Mouse (Mus musculus) gastrocnemius, postnatal 4 days (tissue): ENCODE measurements around the gene Mrpl47. TPM values are rescaled to one million over a fixed set of nuclear protein-coding genes. Genes with fewer than 3 reads are reported as not detected.
"Not testable (repeated sequence)": the region's sequence is repeated elsewhere in the genome, so short reads cannot be mapped to it uniquely, and the experiment has no call there.

Source experiments
- DNase-seq, 2 experiments: peaks; one replicate each; pipeline ENCODE4 v3.0.0; 2021 to 2022; ENCODE audit warnings: low spot score in 2 of 2, mixed read lengths in 2 of 2
- total RNA-seq, 2 experiments: library from RNA; stranded (reverse); gene quantifications; 2 replicates each; pipeline ENCODE4 v1.2.3; 2021

Gene Mrpl47
- total RNA-seq, 2 experiments from 2014 or later = 29.5 to 39.7 TPM

DNA sequence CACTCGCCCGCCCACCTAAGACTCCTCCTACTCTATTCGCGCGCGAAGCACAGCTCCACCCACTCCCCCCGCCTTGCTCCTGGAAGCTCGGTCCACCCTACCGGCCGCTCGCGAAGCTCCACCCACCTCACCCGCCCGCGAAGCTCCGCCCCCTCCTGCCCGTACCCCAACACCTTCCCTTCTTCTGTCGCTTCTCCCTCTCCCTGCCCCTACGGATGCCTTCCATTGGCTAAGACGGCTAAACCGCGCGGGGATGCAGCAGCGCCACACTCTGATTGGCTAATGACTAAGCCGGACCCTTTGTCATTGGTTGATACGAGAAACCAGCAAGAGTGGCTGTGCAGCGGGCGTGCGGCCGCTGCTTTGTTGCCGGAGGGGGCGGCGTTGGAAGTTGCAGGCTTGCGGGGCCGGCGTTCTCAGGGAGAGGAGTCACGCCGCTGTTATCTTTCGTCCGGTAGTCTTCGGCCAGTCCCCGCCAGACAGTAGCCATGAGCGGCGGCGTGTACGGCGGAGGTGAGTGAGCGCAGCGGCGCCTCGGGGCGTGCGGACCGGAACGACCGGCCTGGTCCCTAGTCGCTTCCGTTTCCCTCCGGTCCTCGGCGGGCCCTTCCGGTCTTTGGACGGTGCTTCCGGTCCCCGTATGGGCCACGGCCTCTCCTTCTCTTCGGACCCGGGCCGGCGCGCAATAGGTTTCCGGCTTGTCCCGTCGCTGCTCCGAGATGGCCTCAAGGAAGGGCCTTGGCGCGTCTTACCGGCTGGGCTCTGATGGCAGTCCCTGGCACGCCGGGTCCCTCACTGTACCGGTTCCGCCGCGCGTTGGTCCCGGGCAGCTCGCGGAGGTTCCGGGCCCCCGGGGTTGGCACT, 28.8 kb downstream of the Mrpl47 start:
- DNase-seq = peak; percentile 95 to 98

- no peak for DNase-seq
Observed at GRCm38 (mm10) chr3:32708052-32708367, 29.4 kb downstream of the Mrpl47 start.

GRCm38 (mm10) chr3:32705647-32706348, 31.6 kb downstream of the Mrpl47 start, which contains the start of gene Actl6a:
Actl6a (plus strand) TSS chr3:32706298.
- DNase-seq = not testable (repeated sequence)

DNA sequence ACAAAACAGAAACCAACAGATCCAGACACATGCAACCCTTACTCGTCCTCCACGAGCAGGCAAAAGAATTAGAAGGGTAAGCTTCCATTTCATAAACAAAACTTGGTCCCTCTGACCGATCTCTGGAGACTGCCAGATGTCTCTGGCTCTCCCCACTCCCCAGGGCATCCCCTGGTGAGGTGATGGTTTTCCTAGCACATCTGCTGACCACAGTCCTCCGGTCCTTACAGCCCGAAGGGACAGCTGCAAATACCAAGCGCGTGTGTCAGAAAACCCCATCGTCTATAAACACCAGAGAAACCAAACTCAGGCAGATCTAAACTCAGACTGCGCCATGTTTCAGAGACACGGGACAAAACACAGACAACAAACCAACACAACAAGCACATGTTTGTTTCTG, 32.8 kb downstream of the Mrpl47 start:
- DNase-seq = not testable (repeated sequence)

DNA sequence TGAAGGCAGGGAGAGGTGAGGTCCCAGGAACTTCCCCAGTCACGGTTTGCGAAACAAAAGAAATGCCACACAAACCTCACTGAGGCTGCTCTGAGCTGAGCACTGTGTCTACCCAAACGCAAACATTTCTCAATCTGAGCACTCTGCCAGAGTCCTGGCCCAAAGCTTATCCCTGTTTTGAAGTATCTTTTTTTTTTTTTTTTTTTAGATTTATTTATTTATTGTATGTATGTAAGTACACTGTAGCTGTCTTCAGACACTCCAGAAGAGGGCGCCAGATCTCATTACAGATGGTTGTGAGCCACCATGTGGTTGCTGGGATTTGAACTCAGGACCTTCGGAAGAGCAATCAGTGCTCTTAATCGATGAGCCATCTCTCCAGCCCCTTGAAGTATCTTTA, 33.4 kb downstream of the Mrpl47 start:
- DNase-seq = not testable (repeated sequence)

DNA sequence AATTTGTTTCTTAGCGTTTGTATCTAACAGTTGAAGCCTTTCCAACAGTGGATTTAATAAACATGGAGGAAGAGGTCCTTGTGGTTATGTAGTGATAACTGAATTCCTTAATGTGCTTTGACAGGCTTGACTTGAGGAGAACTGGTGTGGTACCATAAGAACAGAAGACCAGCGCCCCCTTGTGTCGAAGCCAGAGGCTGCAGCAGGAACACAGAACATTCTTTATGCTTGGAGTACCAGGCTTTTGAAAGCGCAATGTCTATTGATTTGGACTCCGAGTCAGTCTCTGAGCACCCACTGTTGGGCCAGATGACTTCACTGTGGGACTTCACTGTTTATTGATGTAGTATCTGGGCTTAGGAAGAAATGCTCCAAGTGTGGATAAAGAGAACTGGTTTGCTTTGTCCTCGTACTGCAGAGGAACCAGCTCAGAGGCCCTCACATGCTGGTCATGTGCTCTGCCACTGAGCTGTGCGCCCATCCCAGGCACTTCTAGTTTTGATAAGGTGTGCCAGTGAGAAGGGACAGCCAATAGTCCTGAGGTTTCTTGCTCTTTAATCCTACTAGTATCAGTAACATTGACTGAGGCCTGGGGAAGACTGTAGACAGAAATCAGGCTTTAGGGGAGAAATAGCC, 39.1 kb downstream of the Mrpl47 start:
- peak; percentile 71 to 77 for DNase-seq

GRCm38 (mm10) chr3:32695583-32695980, 41.8 kb downstream of the Mrpl47 start:
- no peak for DNase-seq

- DNase-seq = no peak
Observed at GRCm38 (mm10) chr3:32694737-32695582, 42.4 kb downstream of the Mrpl47 start.

GRCm38 (mm10) chr3:32694211-32694610, 43.2 kb downstream of the Mrpl47 start:
- DNase-seq = no peak

DNA sequence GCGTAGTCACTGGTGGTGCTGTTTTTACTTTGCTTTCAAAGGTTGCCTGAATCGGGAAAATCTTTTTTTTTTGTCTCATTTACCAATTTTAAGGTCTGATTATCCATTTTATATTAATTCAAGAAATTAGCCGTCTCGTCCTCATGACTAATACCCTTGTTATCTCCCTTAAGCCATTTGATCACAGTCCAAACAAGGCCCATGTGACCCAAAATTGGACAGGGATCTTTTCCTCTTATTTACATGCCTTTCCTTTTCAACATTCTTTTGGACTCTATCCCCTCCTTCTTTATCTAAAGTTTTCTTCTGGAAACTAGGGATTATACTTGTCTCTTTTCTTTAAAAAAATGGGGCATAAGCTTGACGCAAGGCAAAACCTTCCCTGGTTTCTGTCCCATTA, 45.6 kb downstream of the Mrpl47 start:
- no peak for DNase-seq

GRCm38 (mm10) chr3:32690901-32691300, 46.5 kb downstream of the Mrpl47 start:
- no peak for DNase-seq

DNA sequence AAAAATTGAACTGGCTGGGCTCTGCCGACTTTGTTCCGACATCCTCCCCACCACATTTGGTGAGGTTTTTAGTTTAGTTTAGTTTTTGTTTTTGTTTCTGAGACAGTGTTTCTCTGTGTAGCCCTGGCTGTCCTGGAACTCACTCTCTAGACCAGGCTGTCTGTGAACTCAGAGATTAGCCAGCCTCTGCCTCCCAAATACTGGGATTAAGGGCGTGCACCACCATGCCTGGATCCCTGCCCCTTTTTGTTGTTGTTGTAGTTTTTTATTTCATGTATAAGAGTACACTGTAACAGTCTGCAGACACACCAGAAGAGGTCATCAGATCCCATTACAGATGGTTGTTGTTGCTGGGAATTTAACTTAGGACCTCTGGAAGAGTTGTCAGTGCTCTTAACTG, 47.4 kb downstream of the Mrpl47 start:
- no peak for DNase-seq

DNA sequence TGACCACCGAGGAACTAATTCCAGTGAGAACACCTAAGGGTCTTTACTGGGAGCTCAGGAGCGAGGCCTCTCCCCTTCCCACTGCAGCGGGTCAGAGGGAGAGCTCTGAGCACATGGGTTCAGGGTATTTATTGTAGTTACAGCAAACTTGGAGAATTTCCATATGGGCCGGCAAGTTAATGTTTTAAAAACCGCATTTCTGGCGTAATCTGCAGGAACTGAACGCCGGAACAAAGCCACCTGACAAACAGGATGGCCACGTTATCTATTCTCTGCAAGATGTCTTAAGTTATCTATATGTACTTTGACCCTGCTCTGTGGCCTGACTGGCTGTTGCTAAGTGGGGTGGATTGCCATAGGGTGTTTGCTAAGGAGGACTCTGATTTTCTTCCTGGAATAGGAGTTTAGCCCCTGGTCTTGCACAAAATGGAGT, 47.8 kb downstream of the Mrpl47 start:
- no peak for DNase-seq

GRCm38 (mm10) chr3:32687156-32687555, 50.2 kb downstream of the Mrpl47 start:
- DNase-seq = no peak

DNA sequence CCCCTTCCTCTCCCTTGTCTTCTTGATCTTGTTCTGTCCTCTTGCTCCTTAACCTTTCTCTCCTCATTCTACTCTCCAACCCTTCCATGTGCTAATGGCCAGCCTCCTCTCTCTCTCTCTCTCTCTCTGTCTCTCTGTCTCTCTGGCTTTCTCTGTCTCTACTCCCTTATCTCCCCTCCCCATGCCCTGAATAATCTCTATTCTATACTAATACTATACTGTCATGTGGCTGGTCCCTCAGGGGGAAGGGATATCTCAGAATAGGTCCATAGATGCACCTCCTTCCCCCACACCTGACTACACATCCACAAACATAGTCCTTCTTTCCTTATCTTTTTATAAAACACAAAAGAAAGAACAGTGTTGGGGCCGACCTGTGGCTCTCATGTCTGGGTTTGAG, 50.9 kb downstream of the Mrpl47 start:
- no peak for DNase-seq

- DNase-seq = no peak
Observed at GRCm38 (mm10) chr3:32684631-32685030, 52.8 kb downstream of the Mrpl47 start.

GRCm38 (mm10) chr3:32682910-32683531, 54.4 kb downstream of the Mrpl47 start:
- DNase-seq = no peak

GRCm38 (mm10) chr3:32676393-32676792, 61.0 kb downstream of the Mrpl47 start:
- no peak for DNase-seq
